Mouse (Mus musculus) cerebellum, adult 11 months (tissue): ENCODE results near the gene Sirt2.
A peak's percentile ranks its signal among the peaks of the same experiment; 100 is the strongest.

Experiments used
- DNase-seq: peaks from one replicate; pipeline ENCODE4 v3.0.0; 2022

Gene Sirt2

DNA sequence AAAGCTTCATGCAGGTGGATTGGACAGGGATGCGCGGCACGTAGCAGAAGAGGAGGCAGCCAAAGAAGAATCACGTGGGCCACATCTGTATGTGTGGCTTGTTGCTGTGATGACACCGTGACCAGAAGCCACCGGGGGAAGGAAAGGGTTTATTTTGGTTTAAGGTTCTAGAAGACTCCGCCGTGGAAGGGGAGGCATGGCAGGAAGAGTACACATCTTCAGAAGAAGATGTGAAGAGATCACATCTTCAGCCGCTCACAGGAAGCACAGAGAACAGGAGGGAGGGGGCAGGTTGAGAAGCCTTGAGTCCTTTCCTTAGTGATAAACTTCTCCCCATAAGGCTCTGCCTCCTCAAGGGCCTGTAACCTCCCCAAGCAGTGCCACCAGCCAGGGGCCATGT is 33.5 kb downstream of the Sirt2 start:
- DNase-seq, result no peak

DNA sequence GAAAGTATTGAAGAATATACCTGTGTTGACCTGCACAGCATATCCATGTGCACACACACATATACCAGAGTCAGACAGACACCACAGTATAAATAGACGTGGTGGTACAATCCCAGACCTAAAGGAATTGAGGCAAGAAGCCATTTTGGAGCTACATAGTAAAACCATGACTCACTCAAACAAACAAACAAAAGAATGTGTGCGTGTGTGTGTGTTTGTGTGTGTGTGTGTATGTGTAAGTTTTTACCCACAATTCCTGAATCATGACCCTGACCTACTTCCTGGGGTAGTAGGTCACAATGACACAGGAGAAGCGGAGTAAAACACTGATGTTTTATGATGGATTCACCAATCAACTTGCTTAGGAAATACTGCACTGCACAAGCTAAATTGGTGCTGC is 34.9 kb downstream of the Sirt2 start:
- DNase-seq, result no peak

DNA sequence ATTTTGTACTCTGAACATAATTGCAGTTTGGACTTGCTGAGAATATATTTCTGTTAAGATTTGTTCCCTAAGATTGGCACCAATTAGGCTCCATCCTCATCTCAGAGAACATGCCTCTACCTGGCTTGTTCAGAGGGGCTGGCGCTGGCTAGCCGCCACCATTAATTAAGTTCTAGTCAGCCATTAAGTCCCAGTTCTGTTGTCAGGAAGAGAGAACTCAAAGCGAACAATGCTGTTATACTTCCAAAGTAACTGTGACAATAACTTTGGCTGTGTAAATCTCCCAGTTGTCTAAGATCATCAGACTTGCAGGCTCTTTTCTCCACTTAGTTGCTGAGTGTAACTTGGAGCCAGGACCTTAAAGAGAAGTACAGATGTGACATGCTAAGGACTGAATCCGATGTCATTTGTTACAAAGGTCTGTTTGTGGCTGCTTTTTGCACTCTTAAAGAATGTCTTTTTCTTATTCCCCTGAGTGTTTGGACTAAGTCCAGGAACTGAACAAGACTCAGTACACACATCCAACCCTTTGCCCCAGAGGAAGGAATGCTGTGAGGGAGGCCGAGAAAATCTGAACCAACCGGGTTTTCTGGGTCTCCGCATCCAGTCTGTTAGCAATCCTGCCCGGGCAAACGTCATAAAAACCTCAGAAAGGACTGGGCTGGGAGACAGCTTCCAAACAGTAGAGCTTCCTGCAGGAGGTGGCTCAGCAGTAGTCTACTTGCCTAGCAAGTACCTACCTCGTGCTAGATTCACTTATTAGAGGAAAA is 35.6 kb downstream of the Sirt2 start:
- no peak for DNase-seq

DNA sequence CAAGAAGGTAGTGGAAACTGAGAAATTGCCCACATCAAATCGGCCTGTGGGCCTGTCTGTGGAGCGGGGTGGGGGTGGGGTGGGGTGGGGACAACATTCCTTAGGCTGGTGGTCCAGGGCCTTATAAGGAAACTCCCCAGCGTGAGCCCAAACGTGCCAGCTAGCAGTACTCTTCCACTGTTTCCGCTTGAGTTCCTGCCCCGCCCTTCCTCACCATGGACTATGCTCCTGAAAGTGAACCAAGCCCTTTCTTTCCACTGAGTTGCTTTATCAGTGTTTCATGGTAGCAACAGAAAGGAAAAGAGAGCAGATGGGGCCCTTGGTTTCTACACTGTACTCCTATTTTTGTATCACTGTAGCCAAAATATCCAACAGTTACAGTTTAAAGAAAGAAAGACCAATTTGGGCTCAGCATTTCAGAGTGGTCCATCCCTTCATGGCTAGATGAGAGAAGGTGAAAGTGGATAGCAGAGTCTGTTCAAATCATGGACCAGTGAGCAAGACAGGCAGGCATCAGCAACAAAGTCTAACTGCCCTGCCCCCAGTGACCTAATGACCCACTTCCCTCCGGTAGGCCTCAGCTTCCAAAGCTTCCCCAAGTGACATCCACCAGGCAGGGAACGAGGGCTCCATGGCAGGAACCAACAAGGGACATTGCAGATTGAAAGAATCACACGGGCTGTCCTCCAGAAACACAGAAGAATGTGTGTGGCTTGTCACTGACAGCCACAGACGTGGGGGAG is 36.5 kb downstream of the Sirt2 start:
- DNase-seq, result no peak

DNA sequence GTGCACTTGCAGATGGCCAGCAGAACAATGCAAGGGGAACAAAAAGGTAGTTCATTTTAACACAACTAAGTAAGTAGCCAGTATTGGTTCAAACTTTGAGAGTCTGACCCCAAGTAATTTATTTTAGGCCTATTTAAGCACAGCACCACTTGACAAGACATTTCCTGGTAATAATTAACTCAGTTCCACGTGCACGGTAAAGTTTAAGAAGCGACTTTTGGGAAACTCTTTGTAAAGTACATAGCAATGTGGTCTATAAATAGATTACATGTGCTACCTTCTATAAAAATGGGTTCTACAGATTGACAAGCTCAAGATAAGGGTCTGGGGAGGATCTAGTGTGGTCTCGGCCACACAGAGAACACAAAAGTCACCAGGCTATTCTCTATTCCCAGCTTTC is 37.2 kb downstream of the Sirt2 start:
- no peak for DNase-seq

DNA sequence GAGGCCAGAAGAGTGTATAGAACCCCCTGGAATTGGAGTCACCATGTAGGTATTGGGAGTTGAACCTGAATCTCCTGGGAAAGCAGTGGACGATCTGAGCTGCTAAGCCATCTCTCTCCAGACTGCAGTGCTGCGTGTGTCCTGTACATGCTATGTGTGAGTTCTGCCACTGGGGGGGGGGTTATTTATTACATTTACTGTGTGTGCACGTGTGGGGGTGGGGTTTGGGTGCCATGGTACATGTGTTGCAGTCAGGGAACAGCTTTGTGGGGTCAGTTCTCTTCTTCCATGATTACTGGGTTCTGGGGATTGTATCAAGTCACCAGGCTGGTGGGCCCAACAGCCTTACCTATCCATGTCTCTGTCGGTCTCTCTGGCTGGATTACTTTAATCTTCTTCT is 40.3 kb downstream of the Sirt2 start:
- no peak for DNase-seq

DNA sequence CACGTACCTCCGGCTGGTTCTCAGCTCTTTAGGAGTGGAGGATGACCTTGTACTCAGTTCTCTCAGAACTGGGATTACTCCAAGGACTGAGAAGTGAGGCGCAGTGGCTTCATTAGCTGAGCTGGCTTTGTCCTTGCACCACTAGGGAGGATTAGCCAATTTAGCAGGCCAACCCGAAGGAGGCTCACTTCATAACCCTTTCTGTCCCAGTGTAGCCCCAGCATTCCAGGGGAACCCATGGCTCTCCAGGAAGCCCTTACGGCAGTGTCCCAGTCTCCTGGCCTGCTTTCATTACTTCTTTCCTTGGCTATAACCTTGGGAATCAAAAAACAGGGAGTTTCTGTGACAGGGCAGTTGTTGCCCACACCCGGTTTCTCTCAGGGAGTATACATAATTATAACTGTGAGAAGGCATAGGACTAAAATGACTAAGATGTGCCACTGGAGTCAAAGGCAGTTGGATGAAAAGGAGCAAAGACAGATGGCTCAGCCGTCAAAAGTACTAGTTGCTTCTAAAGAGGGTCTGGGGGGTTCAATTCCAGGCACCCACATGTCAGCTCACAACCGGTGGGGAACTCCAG is 41.2 kb downstream of the Sirt2 start:
- DNase-seq, result no peak

DNA sequence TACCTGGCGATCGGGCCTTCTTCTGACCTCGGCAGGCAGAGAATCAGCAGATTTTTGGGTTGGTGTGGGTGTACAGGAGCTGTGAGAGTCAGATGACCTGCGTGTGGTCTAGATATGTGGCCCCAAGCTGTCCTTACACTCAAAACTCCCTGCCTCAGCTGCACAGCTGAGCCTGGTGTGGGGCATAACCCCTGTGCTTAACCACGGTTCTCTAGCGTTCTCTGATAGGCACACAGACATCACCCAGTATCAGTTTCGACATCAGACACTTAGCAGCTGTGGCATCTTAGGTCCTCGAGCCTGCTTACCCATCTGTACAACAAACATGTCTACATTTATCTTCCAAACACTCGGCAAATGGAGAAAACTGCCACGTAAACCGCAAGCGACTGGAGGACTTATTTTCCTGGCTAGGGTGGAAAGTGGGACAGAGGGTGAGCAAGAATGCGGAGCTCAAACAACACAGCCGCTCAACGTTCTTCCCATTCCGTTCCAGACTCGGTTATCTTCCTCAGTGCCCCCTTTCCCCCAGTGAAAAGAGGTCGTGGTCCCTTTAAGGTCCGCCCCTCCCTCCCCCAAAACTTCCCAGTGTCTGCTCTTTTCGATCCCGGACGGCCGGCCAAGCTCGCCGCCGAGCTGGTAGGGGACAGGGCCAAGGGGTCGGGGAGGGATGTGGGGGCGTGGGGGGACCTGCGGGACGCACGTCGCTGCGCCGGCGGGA is 41.8 kb downstream of the Sirt2 start, which contains the start of gene Hnrnpl:
Gene Hnrnpl (plus strand): TSS at position 321 of the 721 bp plus-strand sequence.
- no peak for DNase-seq

DNA sequence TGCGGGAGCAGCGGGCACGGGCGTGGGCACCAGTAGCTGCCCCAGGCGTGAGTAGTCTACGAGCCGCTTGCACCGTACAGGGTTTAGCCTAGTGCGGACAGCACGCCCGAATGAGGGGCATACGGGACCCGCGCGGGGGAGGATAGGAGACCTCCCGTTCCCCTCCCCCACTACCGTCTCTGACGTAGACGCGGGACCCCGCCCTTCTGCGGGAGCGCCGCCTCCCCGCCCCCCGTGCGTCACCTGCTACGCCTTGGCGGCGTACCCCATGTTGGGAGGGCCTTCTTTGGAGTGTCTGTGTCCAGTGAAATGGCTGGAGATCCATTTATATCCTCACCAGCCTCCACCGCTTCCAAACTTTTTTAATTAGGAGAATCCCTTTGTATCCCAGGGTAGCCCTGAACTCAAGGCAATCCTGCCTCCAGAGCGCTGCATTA is 42.4 kb downstream of the Sirt2 start:
- DNase-seq, result peak; percentile 95

DNA sequence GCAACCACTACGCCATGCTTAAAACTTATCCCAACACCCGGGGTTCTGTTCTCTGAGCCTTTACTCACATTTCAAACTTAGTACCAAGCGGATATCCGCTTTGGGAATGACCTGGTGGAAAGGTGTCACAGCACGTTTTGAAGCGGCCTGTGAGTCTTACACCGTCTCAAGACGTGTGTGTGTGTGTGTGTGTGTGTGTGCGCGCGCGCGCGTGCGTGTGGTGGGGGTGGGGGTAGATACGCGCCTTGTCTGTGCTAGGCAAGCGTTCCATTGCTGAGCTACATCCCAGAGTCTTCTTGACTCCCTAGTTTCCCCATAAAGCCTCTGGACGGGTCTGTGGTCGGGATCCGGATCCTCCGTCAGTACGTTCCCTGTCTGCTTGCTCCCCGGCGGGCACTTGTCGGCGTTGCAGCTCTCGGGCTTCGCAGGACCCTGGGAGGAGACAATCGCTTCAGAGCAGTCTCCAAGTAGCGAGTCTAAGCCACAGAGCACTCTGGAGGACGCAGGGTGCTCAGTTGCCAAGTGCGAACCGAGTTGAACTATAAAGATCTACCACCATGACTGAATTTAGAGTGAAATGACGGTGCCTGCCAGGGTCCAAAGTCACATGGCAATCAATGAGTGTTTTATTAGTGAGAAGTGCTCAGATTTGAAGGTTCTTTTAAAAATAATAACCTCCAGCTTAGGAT is 43.0 kb downstream of the Sirt2 start:
- peak; percentile 65 for DNase-seq

DNA sequence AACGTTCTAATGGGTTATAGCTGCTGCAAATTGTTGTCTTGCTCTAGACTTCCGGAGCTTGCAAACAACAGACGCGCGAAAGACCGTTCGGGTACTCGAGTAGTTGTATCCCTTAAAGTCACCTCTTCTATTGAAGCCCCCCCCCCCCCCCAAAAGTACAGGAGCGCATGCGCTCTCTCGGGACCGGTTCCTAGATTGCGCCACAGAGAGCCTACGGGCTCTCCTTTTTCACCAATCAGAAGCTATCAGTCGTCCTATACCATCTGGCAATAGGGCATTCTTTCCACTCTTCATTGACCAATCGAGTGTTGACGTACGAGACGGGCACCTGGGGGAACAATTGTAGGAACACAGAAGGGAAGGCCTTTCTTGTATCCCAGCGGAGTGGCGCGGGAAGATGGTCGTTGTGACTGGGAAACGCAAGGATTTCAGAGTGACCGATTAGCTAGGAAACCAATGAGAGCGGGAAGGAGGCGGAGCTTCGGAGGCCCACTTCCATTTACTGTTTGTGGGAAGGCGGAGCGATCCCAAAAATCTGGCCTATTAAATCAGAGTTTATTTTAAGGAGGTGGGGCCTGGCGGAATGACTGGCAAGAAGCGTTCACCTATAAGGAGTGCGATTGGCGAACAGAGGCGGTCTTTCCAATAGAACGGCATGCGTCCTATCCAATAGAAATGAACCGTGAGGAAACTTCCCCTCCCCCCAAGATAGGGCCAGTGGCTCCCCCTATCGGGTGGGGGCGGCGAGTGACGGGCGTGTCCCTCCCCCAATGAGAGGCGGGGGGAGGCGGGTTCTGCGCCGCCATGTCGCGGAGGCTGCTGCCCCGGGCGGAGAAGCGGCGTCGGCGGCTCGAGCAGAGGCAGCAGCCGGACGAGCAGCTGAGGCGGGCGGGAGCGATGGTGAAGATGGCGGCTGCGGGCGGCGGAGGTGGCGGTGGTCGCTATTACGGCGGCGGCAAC is 43.9 kb downstream of the Sirt2 start:
- peak; percentile 98 for DNase-seq

DNA sequence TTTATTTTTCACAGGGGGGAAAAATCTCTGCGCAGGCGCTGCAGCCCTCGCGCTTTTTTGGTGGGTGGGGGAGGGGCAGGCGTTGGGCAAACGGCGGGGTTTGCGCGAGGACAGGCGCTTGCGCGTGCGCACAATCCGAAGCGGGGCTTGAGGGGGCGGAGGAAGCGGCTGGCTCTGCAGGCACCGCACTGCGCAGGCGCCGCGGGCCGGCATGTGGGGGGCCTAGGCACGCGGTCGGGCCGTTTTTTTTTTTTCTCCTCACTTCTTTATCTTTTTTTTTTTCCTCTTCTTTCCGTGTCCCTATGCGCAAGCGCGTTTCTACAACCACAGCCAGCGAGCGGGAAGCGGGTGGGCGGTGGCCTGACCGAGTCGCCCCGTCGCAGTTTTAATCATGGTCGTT is 44.7 kb downstream of the Sirt2 start:
- peak; percentile 91 for DNase-seq

DNA sequence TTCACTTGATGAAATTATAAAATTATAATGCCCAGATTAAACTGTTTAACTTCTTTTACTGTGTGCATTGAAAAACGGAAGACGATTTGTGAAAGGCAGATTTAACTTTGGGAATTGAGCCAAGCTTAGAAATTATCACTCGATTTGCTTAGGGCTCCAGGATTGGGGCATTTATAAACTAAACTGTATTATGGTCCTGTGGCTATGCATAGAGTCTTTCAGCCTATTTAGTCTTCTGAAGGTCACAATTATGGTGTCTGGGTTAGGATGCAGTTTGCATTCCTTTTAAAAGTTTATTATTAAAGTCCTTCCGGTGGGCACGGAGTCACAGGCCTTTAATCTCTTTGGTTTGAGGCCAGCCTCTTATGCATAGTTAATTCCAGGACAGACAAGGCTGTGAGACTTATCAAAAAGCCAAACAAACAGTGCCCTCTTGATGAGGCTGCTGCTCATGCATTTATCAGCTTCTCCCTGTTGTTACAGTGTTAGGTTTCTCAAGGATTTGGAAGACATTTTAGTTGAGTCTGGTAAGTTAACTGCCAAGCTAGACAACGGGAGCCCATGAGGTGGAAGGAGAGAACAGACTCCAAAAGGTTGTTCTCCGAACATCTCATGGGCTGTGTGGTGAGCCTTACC is 45.2 kb downstream of the Sirt2 start:
- no peak for DNase-seq

DNA sequence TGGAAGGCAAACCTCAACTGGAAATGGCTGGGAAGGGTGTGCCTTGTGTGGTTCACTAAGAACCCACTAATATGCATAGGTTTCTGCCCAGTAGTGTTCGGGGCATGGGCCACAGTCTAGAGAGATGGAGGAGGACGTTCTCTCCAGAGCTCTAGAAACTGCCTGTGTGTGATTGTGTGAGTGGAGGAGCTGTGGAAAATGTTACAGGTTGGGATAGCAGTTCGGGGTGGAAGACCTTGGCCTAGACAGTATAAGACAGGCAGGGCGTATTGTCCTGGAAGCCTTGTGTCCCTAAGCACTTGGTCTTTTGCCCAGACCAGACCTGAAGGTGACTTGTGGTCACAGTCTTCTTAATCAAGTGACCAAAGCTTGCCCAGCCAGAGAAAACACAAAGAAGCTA is 45.9 kb downstream of the Sirt2 start:
- DNase-seq, result no peak

DNA sequence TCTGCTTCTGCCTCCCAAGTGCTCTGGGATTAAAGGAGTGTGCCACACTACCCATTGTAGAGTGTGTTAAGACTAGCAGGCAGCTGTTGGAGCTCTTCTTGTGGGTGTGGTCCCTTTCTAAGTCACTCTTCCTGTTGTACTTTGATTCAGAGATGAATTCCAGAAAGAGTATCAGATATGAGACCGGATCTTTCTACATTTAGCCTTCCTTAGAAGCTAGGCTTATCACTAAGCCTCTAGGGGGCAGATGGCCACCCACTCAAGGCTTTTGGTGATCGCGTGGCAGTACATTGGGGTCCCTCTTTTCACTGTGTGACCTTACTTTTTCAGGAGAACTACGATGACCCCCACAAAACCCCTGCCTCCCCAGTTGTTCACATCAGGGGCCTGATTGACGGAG is 46.4 kb downstream of the Sirt2 start:
- no peak for DNase-seq

DNA sequence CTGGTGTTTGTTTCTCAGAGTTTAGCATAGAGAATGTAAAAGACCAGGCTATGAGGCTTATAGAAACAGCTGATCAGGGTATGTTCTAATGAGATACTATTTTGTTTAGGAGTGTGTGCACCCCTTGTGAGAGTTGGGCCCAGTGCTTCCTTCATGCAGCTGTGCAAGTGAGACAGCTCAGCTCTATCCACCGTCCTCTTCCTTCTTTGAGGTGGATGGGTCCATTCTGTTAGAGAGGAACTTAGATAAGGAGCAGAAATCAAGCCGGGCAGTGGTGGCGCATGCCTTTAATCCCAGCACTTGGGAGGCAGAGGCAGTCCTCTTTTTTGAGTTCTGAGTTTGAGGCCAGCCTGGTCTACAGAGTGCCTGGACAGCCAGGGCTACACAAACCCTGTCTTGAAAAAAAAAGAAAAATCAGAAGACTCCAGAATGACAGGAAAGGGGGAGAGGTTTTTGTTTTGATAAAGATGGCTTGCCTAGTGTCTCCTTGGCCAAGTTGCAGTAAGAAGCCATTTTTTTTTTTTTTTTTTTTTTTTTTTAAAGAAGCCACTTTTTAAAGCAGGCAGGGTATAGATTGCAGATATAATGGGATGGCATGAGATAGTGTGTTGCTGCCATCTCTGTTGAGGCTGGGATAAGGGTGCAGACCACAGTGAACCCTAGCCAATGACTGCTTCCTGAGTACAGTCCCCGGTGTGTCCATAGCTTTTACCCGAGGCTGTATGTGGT is 47.9 kb downstream of the Sirt2 start:
- DNase-seq, result no peak

DNA sequence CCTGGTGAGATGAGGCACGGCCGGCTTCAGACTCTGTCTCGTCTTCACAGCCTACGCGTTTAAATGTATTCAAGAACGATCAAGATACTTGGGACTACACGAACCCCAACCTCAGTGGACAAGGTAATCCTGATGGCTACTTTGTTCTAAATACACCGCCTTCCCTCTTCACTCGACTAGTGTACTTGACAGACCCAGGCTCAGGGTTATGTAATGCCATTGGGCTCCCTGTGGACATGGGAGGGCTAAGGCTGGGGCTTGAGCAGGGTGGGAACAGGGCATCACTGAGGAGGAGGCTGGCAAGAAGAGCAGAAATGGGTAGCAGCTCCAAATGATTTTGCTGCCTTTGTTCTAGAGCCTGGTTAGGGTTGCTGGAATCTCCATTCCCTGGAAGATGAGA is 48.7 kb downstream of the Sirt2 start:
- DNase-seq, result no peak

DNA sequence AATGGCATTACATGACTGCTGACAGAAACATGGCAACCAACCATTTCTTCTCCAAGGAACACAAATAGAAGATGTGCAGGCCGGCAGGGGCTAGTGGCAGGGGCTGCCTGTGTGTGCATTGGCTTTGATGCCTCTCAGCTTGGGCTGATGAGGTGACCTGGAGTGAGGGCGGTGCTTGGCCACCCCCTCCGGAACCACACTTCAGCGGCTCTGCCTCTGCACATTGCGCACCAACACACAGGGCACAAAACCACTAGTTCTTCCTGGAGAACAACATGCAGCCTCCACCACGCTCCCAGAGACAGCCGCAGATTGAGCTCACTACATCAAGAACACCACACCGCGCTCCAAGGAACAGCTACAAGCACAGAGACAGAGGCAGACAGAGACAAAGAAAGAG is 49.7 kb downstream of the Sirt2 start:
- DNase-seq, result no peak

DNA sequence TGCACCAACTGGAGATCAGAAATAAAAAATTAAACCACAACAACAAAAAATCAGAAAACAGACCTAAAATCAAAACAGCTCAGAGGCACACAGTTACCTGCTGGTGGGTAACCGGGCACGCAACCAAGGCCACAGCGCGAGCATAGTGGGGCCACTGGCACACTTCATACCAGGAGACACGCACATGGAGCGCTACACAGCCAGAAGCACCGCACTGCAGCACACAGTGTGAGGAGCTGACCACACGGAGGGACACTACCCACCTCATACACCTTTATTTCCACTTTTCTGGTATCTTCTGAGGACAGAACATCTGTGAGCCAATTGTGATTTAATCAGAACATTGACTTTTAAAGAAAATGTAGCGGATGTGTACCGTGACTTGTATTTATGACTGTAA is 50.4 kb downstream of the Sirt2 start:
- no peak for DNase-seq

DNA sequence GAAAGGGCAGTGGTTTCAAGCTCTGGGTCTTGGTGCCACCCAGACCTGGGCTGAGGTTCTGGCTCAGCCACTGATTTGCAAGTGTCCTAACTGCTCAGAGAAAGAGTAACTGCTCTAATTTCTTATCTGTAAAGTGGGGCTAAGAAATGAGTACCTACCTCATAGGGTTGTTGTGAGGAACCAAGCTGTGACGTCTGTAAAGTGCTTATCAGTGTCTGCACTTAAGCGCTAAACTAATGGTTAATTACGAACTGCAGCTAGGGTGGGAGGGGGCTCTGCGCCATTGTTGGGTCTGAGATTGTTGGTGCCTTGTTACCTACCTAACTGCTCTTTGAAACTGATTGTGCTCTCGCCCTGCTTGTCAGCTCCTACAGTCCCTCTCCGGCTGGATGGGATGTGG is 51.0 kb downstream of the Sirt2 start:
- DNase-seq, result no peak
